Mouse (Mus musculus): ENCODE data around the gene Cdk5rap2.

DNA sequence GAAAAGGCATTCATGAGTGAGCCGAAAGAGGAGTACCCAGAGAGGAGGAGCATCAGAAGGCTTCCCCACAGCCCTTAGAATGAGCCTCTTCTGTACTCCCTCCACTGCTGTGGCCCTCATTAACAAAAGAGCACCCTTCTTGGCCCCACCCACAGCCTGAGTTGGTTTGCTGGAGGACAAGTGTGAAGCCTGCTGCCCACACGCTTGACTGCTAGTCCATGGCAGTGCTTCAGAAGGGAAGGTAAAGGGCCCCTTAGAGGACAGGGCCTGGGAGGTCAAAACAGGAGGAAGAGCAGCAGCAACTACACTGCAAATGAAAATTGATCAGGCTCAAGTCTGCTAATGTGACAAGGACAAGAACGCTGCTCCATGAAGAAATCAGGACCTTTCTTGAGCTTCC, 56.6 kb downstream of the Cdk5rap2 start:
- TF ChIP-seq HCFC1 (IDR thresholded peaks at IDR 0.05; ENCODE audit: borderline replicate concordance, insufficient read depth, low read length): no peak
- no peak for TF ChIP-seq ZNF384 (IDR thresholded peaks at IDR 0.05; ENCODE audit: low read depth, low read length)
- TF ChIP-seq MAFK (IDR thresholded peaks at IDR 0.05; ENCODE audit: insufficient read depth, low read depth, low read length): no peak
- no peak for TF ChIP-seq ZC3H11A (IDR thresholded peaks at IDR 0.05; ENCODE audit: borderline replicate concordance, low read depth, low read length)
